Comparison of ENCODE assay signal across 22 mouse cellular contexts in the genomic region with DNA sequence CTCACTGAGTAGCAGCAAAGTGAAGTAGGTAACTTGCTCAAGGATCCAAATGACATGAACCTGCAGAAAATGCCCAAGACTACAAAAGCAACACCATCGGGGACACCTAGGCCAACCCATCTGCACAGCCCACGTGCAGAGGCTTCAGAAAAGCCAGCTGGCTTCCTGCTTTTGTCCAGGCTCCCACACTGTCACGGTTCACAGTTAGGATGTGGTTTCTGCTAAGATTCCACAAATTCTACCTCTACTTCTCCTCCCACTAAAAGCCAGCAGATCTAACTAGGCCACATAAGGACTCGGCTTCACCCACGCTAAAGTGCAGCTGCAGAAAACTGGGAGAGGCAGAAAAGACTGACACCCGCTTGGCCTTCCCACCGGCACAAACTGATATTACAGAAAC. TPM values are rescaled to one million over a fixed set of nuclear protein-coding genes. Genes with fewer than 3 reads are reported as not detected.
DNase-seq lines count a peak whose midpoint lies in the region; ATAC-seq lines count a peak whose summit lies in the region.
"Had no signal": no experiment of that assay in that cellular context is flagged by ENCODE, and none has a peak within 500 bp of the region (broad histone marks: within the 10 kb centered on the region; RNA-seq: fewer than 3 reads in every experiment).

No protein-coding gene starts in this region.

- no peaks in the 10 kb centered on the region for H3K27me3 ChIP-seq in intestine, embryonic 16.5 days (replicated peaks; ENCODE audit: control insufficient read depth, insufficient read depth, low read length)
- H3K27me3 ChIP-seq: embryonic facial prominence, embryonic 12.5 days; hindbrain, embryonic 12.5 days; intestine, embryonic 15.5 days; neural tube, embryonic 13.5 days; Patski had no signal

- H3K9me3 ChIP-seq in intestine, embryonic 16.5 days (ENCODE audit: control insufficient read depth, low read length), result no peaks in the 10 kb centered on the region
- H3K9me3 ChIP-seq: embryonic facial prominence, embryonic 12.5 days; hindbrain, embryonic 12.5 days; intestine, embryonic 15.5 days; midbrain, embryonic 10.5 days; neural tube, embryonic 13.5 days had no signal

- intact Hi-C loops in gastrocnemius, postnatal 14 days (cut with DNase I; ENCODE audit: low total_unique reads), result no loop called here

- H3K36me3 ChIP-seq in intestine, embryonic 16.5 days (ENCODE audit: control insufficient read depth, insufficient read depth, low read length), result peaks cover 14% of the 10 kb centered on the region

- H3K4me2 ChIP-seq in intestine, embryonic 16.5 days (ENCODE audit: low read depth, low read length), result no peak overlapping the region
- H3K4me2 ChIP-seq: embryonic facial prominence, embryonic 12.5 days; hindbrain, embryonic 12.5 days; intestine, embryonic 15.5 days; neural tube, embryonic 13.5 days had no signal

- peak; percentile 25 for DNase-seq in gastrocnemius, adult 18-20 months (ENCODE audit: low spot score)
- DNase-seq in gastrocnemius, postnatal 14 days, result no peak
- peak; percentile 45 to 50 for DNase-seq in right cerebral cortex, adult 2 months (ENCODE audit: low spot score in 2 of 2)
- no peak for DNase-seq in right cerebral cortex, postnatal 14 days
- peak; percentile 55 to 74 for DNase-seq in thymus, adult 18-20 months
- DNase-seq in adrenal gland, postnatal 10 days, result no peak
- DNase-seq in B cell, adult 2 months, result no peak
- DNase-seq: adrenal gland, postnatal 25 days; cerebellum, adult 2 months; heart, adult 2 months; lung, adult 18-20 months; spleen, adult 18-20 months had no signal

- H3K4me3 ChIP-seq in intestine, embryonic 16.5 days (ENCODE audit: low read length), result no peak overlapping the region
- H3K4me3 ChIP-seq: embryonic facial prominence, embryonic 12.5 days; heart, adult 2 months; hindbrain, embryonic 12.5 days; intestine, embryonic 15.5 days; midbrain, embryonic 10.5 days; neural tube, embryonic 13.5 days had no signal

- H3K9ac ChIP-seq in intestine, embryonic 16.5 days (ENCODE audit: low read depth, low read length), result no peak overlapping the region
- H3K9ac ChIP-seq: embryonic facial prominence, embryonic 12.5 days; hindbrain, embryonic 12.5 days; intestine, embryonic 15.5 days; neural tube, embryonic 13.5 days had no signal

- 91% methylated on average over 7 of the region's 7 CpGs for WGBS in intestine, embryonic 16.5 days

- no peak for ATAC-seq in intestine, embryonic 16.5 days
- ATAC-seq: activated CD4-positive, CD25-positive, alpha-beta regulatory T cell, adult 4 months; forebrain, embryonic 16.5 days; intestine, embryonic 15.5 days; Patski had no signal

- H3K4me1 ChIP-seq in intestine, embryonic 16.5 days (ENCODE audit: control insufficient read depth, insufficient read depth, low read length), result no peaks in the 10 kb centered on the region
- H3K4me1 ChIP-seq: embryonic facial prominence, embryonic 12.5 days; hindbrain, embryonic 12.5 days; intestine, embryonic 15.5 days; midbrain, embryonic 10.5 days; neural tube, embryonic 13.5 days had no signal

- H3K27ac ChIP-seq in intestine, embryonic 16.5 days (ENCODE audit: low read length), result no peak overlapping the region
- H3K27ac ChIP-seq: embryonic facial prominence, embryonic 12.5 days; heart, adult 2 months; hindbrain, embryonic 12.5 days; intestine, embryonic 15.5 days; kidney, postnatal 0 days; midbrain, embryonic 10.5 days; neural tube, embryonic 13.5 days had no signal

RNA-seq across cellular contexts. Expression of gene Diexf, which starts 7.3 kb away (rescaled TPM):
- 1 to 10 TPM; 6.5 to 6.7 TPM for total RNA-seq in gastrocnemius, adult 18-20 months (2021)
- total RNA-seq in gastrocnemius, postnatal 14 days (2021), result 1 to 10 TPM; 7.2 to 9.5 TPM
- 5.0 and 9.2 TPM in 2 replicates for polyA plus RNA-seq in intestine, embryonic 16.5 days (2015; fragmentation: Nextera tagmentation; extraction: Ambion mirVana)
- total RNA-seq in adrenal gland, postnatal 10 days (2021), result 10 to 100 TPM; 14.8 to 16.6 TPM

RNA-seq across cellular contexts. Expression of gene Irf6, which starts 30.1 kb away (rescaled TPM):
- under 1 TPM; 0.53 to 0.88 TPM for total RNA-seq in gastrocnemius, adult 18-20 months (2021)
- total RNA-seq in gastrocnemius, postnatal 14 days (2021), result 1 to 10 TPM; 1.6 to 2.0 TPM
- polyA plus RNA-seq in intestine, embryonic 16.5 days (2015; fragmentation: Nextera tagmentation; extraction: Ambion mirVana), result 95.0 and 106 TPM in 2 replicates
- 1 to 10 TPM; 3.2 to 5.1 TPM for total RNA-seq in adrenal gland, postnatal 10 days (2021)

RNA-seq across cellular contexts. Expression of gene A130010J15Rik, which starts 45.1 kb away (rescaled TPM):
- 1 to 10 TPM; 2.9 to 3.9 TPM for total RNA-seq in gastrocnemius, adult 18-20 months (2021)
- 1 to 10 TPM; 2.3 to 3.2 TPM for total RNA-seq in gastrocnemius, postnatal 14 days (2021)
- 13.0 and 13.7 TPM in 2 replicates for polyA plus RNA-seq in intestine, embryonic 16.5 days (2015; fragmentation: Nextera tagmentation; extraction: Ambion mirVana)
- 1 to 10 TPM; 3.4 to 4.8 TPM for total RNA-seq in adrenal gland, postnatal 10 days (2021)

Comparison
In these comparisons a context has a peak if more than half of its experiments do, and no peak if none do; other contexts are left out.
1. DNase-seq: peak in gastrocnemius, adult 18-20 months (single experiment), right cerebral cortex, adult 2 months (2 of 2) and thymus, adult 18-20 months (2 of 2); none in gastrocnemius, postnatal 14 days (single experiment), right cerebral cortex, postnatal 14 days (single experiment), adrenal gland, postnatal 10 days (single experiment) and B cell, adult 2 months (0 of 2).